Mouse (Mus musculus): ENCODE data around the gene Lrp3.
"Not testable (repeated sequence)": the region's sequence is repeated elsewhere in the genome, so short reads cannot be mapped to it uniquely, and the experiment has no call there.

Lrp3 gene

GRCm38 (mm10) chr7:35215225-35215624 is at the start of gene Lrp3:
Lrp3 (minus strand) TSS chr7:35215498.
- peak; percentile 74 for DNase-seq

DNA sequence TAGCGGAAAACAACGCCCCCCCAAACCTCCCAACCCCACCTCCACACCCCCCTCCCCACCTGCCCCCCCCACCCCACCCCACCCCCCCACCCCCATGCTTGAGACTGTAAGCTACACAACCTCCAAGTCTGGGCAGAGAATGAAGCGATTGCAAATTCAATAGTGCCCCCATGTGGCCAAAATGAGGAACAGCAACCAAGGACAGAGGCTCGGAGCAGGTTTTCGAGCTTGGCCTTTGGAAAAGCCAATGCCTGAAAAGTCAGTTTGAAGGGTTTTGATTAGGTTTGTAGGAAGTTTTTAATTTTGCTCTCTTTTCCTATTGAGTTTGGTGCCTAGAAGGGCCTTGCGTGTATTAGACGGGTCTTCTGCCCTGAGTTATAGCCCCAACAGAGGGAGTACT is 49.4 kb upstream of the Lrp3 start:
- peak; percentile 41 for DNase-seq

- DNase-seq = no peak
These were observed 48.5 kb upstream of the Lrp3 start for GRCm38 (mm10) chr7:35263595-35264489.

GRCm38 (mm10) chr7:35259384-35259783 is 44.1 kb upstream of the Lrp3 start:
- no peak for DNase-seq

DNA sequence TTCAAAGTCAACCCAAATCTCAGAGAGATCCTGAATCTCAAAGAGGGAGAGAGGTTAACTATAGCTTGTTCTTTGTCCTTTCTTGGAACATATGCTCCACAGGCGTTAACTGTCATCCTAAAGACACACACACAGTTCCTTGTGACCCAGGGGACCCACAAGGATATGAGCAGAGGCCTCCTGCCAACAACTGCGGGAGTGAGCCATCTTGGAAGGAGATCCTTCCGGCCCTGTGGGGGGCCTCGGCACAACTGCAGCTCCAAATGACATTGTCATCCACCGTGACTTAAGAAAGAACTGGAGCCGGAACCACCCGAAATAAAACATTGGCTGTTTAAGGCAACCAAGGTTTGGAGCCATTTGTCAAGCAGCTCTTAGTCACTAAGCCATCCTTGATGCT is 43.0 kb upstream of the Lrp3 start:
- DNase-seq = no peak

DNA sequence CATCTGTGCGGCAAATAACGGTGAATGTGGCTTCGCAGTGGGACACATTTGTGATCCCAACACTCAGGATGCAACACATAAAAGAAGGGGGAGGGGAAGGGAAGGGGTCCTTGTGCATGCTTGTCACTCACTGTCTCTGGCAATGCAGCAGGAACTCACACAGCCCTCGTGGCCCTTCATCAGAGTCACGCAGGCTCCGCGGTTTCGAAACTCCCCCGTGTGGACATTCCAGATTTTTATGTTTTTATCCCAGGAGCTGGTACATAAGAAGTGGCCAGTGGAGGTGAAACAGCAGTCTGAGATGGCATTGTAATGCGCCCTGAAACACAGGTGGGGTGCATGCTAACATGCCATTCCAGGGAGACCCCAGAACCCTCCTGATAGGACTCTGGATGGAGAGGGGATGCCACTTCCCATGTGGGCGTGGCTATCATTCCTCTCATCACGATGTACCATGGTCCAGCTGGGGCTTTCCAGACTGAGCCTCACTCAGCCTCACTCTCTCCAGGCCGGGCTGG is 36.8 kb upstream of the Lrp3 start:
- peak; percentile 47 for DNase-seq

GRCm38 (mm10) chr7:35237935-35238334 is 22.6 kb upstream of the Lrp3 start:
- not testable (repeated sequence) for DNase-seq

DNA sequence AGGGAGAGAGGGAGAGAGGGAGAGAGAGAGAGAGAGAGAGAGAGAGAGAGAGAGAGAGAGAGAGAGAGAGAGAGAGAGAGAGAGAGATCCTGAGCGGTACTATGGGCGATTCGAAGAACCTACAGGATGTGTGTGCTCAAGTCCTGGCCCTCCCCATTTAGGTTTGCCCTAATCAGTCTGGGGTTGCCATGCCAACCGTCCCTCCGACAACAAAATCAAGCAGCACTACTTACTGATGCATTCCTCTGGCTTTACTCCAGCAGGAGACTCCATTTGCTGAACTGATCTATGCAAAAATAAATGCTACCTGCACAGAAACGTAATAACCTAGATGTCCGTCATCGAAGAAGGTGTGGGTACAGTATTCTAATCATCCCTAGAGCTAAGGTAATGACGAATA is 20.0 kb upstream of the Lrp3 start:
- peak; percentile 54 for DNase-seq

- DNase-seq = peak; percentile 99
These were observed 19.3 kb upstream of the Lrp3 start for GRCm38 (mm10) chr7:35234361-35235245.

GRCm38 (mm10) chr7:35233861-35234260 is 18.6 kb upstream of the Lrp3 start:
- DNase-seq = peak; percentile 27

DNA sequence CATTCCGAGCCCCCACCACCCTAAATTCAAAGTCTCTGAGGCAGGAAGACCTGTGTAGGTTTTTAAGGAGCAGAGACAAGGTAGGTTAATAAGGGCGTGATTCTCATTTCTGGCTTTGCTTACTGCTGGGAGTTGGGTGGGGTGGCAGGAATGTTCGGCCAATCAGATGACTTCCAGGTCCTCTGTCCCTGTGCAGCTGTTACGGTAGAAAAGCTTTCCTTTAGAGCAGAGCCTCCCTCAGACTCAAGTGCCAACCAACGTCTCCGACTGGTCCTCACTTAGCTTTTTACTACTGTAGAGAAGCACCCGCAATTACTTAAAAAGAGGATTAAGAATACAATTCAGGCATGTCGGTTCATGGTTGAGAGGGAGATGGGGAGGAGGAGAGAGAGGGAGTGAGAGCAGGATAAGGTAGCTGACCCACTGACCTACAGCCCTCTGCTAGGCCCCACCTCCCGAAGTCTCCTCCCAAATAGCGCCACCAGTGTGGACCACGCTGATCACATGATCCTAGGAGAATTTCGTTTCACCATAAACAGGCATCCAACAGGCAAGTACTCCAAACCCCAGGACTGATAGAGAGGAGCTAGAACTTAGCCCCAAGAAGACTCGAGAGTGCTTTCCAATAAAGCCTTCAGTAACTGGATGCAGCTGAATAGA is 17.6 kb upstream of the Lrp3 start:
- no peak for DNase-seq

DNA sequence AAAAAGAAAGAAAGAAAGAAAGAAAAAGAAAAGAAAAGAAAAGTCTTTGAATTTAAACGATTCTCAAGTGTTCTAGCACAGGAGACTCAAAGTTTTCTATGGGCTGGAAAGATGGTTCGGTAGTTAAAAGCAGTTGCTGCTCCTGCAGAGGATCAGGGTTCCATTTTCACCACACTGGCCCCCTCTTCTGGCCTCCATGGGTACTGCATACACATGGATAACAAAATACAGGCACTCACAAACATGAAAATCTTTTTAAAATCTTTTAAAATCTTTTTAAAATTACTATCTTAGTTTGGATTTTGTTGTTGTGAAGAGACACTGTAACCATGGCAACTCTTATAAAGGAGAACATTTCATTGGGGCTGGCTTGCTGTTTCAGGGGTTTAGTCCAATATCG is 15.0 kb upstream of the Lrp3 start:
- DNase-seq = no peak

- DNase-seq = no peak
These were observed 5.5 kb upstream of the Lrp3 start for GRCm38 (mm10) chr7:35220694-35221365.

DNA sequence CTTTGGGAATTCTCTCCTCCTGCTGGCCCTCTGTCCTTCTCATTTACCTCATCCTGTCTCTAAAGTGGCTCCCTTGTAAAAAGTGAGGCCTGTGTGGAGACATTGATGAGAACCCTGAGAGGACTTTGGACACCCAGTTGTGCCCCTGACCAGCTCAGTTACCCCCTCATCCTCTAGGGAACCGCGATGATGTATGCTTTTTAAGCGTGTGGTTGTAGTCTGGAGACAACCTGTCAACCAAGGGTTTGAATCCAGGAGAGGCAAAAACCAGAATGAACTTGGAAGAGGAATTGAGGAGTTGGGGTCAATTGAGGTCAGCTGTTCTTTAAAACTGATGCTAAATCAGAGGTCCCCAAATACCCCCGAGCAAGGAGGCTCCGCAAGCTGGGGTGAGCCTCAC is 433 bp upstream of the Lrp3 start:
- no peak for DNase-seq

DNA sequence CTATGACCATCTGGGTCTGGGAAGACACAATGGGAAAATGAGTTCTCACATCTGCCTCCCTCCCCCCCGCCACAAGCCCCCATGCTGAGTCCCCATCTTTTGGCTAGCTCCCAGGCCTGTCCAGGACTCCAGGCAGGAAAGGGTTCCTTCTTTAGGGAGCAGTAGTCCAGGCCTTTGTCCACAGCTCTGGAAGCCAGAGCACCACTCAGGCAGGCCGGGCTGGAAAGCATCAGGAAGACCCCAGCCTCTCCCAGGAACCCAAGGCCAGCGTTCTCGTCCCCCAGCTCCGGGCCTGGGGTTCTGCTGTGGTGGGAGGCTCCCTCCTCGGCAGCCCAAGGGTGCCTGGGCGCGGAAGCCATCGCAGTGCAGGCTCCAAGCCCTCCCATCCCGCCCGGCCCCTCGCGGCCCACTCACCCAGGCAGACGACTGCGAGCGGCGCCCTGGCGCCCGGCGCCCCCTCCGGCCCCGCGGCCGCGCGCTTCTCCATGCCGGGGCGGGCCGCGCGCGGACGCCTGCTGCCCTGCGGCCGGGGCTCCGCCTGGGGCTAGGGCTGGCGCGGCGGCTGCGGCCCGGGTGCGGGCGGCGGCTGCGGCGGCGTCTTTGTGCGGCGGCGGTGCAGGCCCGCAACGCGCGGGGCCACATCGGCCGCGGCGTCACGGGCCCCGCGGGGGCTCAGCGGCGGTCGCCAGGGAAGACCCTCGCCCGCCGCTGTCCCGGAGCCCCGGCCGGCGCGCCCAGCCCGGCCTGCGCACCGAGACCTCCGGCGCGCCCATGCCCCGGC is 666 bp downstream of the Lrp3 start:
- DNase-seq = peak; percentile 39

GRCm38 (mm10) chr7:35211791-35212190 is 3.5 kb downstream of the Lrp3 start:
- peak; percentile 41 for DNase-seq

GRCm38 (mm10) chr7:35199755-35200154 is 15.5 kb downstream of the Lrp3 start:
- DNase-seq = no peak

DNA sequence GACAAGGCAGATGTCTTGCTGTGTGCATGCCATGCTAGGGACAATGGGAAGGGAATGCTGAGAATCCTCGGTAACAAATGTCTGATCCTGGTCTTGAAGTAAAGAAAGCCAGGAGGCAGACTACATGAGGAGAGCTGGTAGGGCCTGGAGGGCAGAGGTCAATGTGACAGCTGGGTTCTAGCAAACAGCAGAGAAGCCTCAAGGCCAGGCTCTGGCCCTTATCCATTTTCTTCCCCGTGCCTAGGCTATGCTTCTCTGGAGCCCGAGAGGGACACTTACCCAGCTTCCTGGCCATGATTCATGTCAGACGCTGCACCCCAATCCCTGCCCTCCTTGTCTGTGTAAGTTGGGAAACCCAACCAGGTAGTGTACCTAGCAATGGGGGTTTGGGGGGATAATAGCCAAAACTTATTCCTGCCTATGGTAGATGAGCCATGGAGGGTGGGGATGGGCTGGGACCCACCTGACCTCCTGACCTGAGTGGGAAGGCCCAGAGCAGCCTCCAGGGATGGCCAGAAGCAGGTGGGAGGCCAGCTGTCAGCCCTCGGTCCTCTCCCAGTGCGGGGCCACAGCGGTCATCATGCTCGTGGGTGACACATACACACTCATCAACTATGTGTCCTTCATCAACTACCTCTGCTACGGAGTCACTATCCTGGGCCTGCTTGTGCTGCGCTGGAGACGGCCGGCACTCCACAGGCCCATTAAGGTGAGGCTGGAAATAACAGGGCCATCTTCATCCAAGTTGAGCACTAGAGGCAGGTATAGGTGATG is 16.1 kb downstream of the Lrp3 start:
- no peak for DNase-seq

DNA sequence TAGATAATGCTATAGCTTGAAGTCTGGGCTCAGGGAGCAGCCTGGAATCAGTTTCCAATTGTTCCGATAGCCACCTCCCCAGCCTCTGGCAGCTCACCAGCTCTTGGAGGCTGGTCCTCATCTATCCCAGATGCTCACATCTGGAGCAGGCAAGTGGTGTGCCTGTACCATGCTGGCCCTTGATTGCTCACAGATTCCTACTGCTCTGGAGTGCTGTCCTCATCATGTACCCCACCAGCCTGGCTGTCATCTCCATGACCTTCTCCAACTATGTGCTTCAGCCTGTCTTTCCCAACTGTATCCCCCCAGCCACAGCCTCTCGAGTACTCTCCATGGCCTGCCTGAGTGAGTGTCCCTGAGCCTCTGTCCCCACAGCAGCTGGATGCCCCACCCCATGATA is 18.3 kb downstream of the Lrp3 start:
- no peak for DNase-seq

DNA sequence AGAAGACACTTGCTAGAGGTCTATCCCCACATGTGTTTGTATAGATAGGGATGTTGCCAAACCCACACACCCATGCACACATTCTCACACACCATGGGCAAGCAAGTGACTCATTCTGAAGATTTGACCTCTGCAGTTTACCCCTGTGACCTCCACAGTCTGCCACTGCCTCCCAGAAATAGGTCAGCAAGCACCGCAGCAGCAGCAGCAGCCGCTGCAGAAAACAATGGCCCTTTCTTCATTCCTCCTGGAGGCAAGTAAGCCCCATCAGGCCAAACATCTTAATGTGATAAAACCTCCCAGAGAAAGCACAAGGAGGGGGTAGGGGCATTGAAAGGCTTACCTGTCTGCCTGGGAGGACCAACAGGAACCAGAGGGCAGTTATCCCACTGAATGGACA is 24.0 kb downstream of the Lrp3 start:
- DNase-seq = no peak

GRCm38 (mm10) chr7:35189699-35190098 is 25.6 kb downstream of the Lrp3 start:
- no peak for DNase-seq

All from cerebellum, adult 8-10 months (tissue).